Mouse (Mus musculus) heart, postnatal 14 days (tissue): ENCODE measurements around the gene Olfr1230. TPM values are rescaled to one million over a fixed set of nuclear protein-coding genes. Genes with fewer than 3 reads are reported as not detected.

Experiments
- DNase-seq, 2 experiments: peaks; one replicate each; pipeline ENCODE4 v3.0.0; 2021 to 2022
- intact Hi-C: fragments of 180-260 bp; cut with DNase I; formaldehyde crosslinking; loops from one replicate; pipeline ENCODE4 v1.15.1; 2025
- long read RNA-seq, 2 experiments: library from polyadenylated mRNA; stranded (forward); transcript quantifications; one replicate each; pipeline ENCODE4 v2.0.0; 2021
- total RNA-seq, 2 experiments: library from RNA; stranded (reverse); gene quantifications; 2 replicates each; pipeline ENCODE4 v1.2.3; 2021

Olfr1230 gene
- total RNA-seq, result not detected
- long read RNA-seq, experiment 1, result 0 reads
- long read RNA-seq, experiment 2, result 0 reads

- no peak for DNase-seq
- intact Hi-C loops, result no loop called here
These were observed at the start of gene Olfr1230 for GRCm38 (mm10) chr2:89297168-89297567. Gene Olfr1230, minus strand, starts transcription at chr2:89297268.

GRCm38 (mm10) chr2:89342298-89342697, 45.2 kb upstream of the Olfr1230 start, which contains the start of gene Olfr1233:
Gene Olfr1233, minus strand, starts transcription at chr2:89342398.
- DNase-seq, result no peak
- intact Hi-C loops, result no loop called here

- intact Hi-C loops, result no loop called here
- no peak for DNase-seq
These were observed 32.5 kb upstream of the Olfr1230 start, which contains the start of gene Olfr1232 for GRCm38 (mm10) chr2:89329575-89329974. Gene Olfr1232, minus strand, starts transcription at chr2:89329675.

GRCm38 (mm10) chr2:89306974-89307373, 9.9 kb upstream of the Olfr1230 start, which contains the start of gene Olfr1231:
Gene Olfr1231, minus strand, starts transcription at chr2:89307074.
- intact Hi-C loops, result no loop called here
- no peak for DNase-seq

- intact Hi-C loops, result no loop called here
- no peak for DNase-seq
These were observed 9.2 kb downstream of the Olfr1230 start, which contains the start of gene Olfr1229 for GRCm38 (mm10) chr2:89287914-89288313. Gene Olfr1229, minus strand, starts transcription at chr2:89288014.

- intact Hi-C loops, result no loop called here
- no peak for DNase-seq
These were observed 43.1 kb downstream of the Olfr1230 start, which contains the start of gene Olfr1228 for GRCm38 (mm10) chr2:89253962-89254361. Gene Olfr1228, minus strand, starts transcription at chr2:89254062.

Other genes with a start within 250 kb of the Olfr1230 start
- gene Olfr1218, start 236.1 kb downstream of the Olfr1230 start, total RNA-seq, result not detected
- not detected for gene Olfr1219, start 213.8 kb downstream of the Olfr1230 start, total RNA-seq
- gene Olfr1220, start 190.4 kb downstream of the Olfr1230 start, total RNA-seq, result not detected
- not detected for gene Olfr1221, start 180.0 kb downstream of the Olfr1230 start, total RNA-seq
- gene Olfr1222, start 164.2 kb downstream of the Olfr1230 start, total RNA-seq, result not detected
- gene Olfr1223, start 145.7 kb downstream of the Olfr1230 start, total RNA-seq, result not detected
- not detected for gene Olfr1224-ps1, start 133.2 kb downstream of the Olfr1230 start, total RNA-seq
- not detected for gene Olfr1225, start 122.6 kb downstream of the Olfr1230 start, total RNA-seq
- gene Olfr1226, start 97.2 kb downstream of the Olfr1230 start, total RNA-seq, result not detected
- gene Olfr1228, start 43.2 kb downstream of the Olfr1230 start, total RNA-seq, result not detected
- not detected for gene Olfr1229, start 9.3 kb downstream of the Olfr1230 start, total RNA-seq
- not detected for gene Olfr1231, start 9.8 kb upstream of the Olfr1230 start, total RNA-seq
- not detected for gene Olfr1232, start 32.4 kb upstream of the Olfr1230 start, total RNA-seq
- gene Olfr1233, start 45.1 kb upstream of the Olfr1230 start, total RNA-seq, result not detected
- gene Olfr1234, start 67.6 kb upstream of the Olfr1230 start, total RNA-seq, result not detected
- not detected for gene Olfr1238, start 112.4 kb upstream of the Olfr1230 start, total RNA-seq
- gene Olfr1239, start 123.1 kb upstream of the Olfr1230 start, total RNA-seq, result not detected
- gene Olfr1240, start 145.7 kb upstream of the Olfr1230 start, total RNA-seq, result not detected
- not detected for gene Olfr1241, start 189.9 kb upstream of the Olfr1230 start, total RNA-seq
- not detected for gene Olfr1242, start 201.1 kb upstream of the Olfr1230 start, total RNA-seq
- gene Olfr1243, start 234.2 kb upstream of the Olfr1230 start, total RNA-seq, result not detected